ENCODE assay signal across 11 mouse cellular contexts in genomic region chr5:113043531-113043930, GRCm38 (mm10). TPM values are rescaled to one million over a fixed set of nuclear protein-coding genes. Genes with fewer than 3 reads are reported as not detected.
DNase-seq lines count a peak whose midpoint lies in the region; ATAC-seq and TF ChIP-seq lines count a peak whose summit lies in the region.
"Had no signal": no experiment of that assay in that cellular context is flagged by ENCODE, and none has a peak within 500 bp of the region (broad histone marks: within the 10 kb centered on the region; RNA-seq: fewer than 3 reads in every experiment).

No protein-coding gene starts in this region.

- no peak for ATAC-seq in forebrain, embryonic 15.5 days (replicated peaks)
- no peak for ATAC-seq in forebrain, embryonic 16.5 days
- ATAC-seq in forebrain, embryonic 11.5 days (replicated peaks; ENCODE audit: low FRiP score), result no peak

- H3K9me3 ChIP-seq in forebrain, embryonic 15.5 days, result no peaks in the 10 kb centered on the region
- H3K9me3 ChIP-seq in forebrain, embryonic 16.5 days (ENCODE audit: control insufficient read depth, low read length), result no peaks in the 10 kb centered on the region
- H3K9me3 ChIP-seq in forebrain, embryonic 11.5 days (ENCODE audit: control insufficient read depth, low read length), result no peaks in the 10 kb centered on the region

- no peak for TF ChIP-seq CTCF in left cerebral cortex, adult 2 months (IDR thresholded peaks at IDR 0.05)

- H3K4me2 ChIP-seq in forebrain, embryonic 15.5 days (replicated peaks), result no peak overlapping the region
- no peak overlapping the region for H3K4me2 ChIP-seq in forebrain, embryonic 16.5 days (ENCODE audit: low read length)
- H3K4me2 ChIP-seq in forebrain, embryonic 11.5 days (ENCODE audit: low read depth, low read length, severe bottlenecking), result no peak overlapping the region

- no peak overlapping the region for H3K9ac ChIP-seq in forebrain, embryonic 15.5 days (replicated peaks)
- H3K9ac ChIP-seq in forebrain, embryonic 16.5 days (replicated peaks; ENCODE audit: low read depth, low read length), result no peak overlapping the region
- no peak overlapping the region for H3K9ac ChIP-seq in forebrain, embryonic 11.5 days (ENCODE audit: low read length)

- no peaks in the 10 kb centered on the region for H3K36me3 ChIP-seq in forebrain, embryonic 15.5 days
- no peaks in the 10 kb centered on the region for H3K36me3 ChIP-seq in forebrain, embryonic 16.5 days (ENCODE audit: control insufficient read depth, insufficient read depth)
- no peaks in the 10 kb centered on the region for H3K36me3 ChIP-seq in forebrain, embryonic 11.5 days (ENCODE audit: control insufficient read depth, insufficient read depth, low read length)

- H3K4me1 ChIP-seq in forebrain, embryonic 15.5 days, result peaks cover 42% of the 10 kb centered on the region
- H3K4me1 ChIP-seq in forebrain, embryonic 16.5 days (replicated peaks; ENCODE audit: control insufficient read depth, insufficient read depth, low read length), result peaks cover 29% of the 10 kb centered on the region
- peaks cover 16% of the 10 kb centered on the region for H3K4me1 ChIP-seq in brown adipose tissue, adult 24 weeks (ENCODE audit: control insufficient read depth, insufficient read depth, insufficient read length, low read length)
- peaks cover 3% of the 10 kb centered on the region; the same call in 1 of the 2 replicates for H3K4me1 ChIP-seq in forebrain, embryonic 11.5 days (replicated peaks; ENCODE audit: control insufficient read depth, insufficient read depth, low read length)

- intact Hi-C loops in gastrocnemius, postnatal 36 days (cut with DNase I), result no loop called here
- intact Hi-C loops in left cerebral cortex, adult 2 months (cut with DNase I), result no loop called here

- H3K4me3 ChIP-seq in forebrain, embryonic 15.5 days, result no peak overlapping the region
- H3K4me3 ChIP-seq in forebrain, embryonic 16.5 days (replicated peaks; ENCODE audit: low read length), result no peak overlapping the region
- H3K4me3 ChIP-seq in brown adipose tissue, adult 24 weeks (ENCODE audit: insufficient read depth, low read depth, low read length), result no peak overlapping the region; the same call in 1 of the 2 replicates
- no peak overlapping the region for H3K4me3 ChIP-seq in left cerebral cortex, adult 2 months
- no peak overlapping the region for H3K4me3 ChIP-seq in forebrain, embryonic 11.5 days (ENCODE audit: low read depth, low read length)
- H3K4me3 ChIP-seq: erythroblast, embryonic 14.5 days had no signal

- 56% methylated on average over 8 of the region's 8 CpGs for WGBS in forebrain, embryonic 15.5 days
- 47% methylated on average over 8 of the region's 8 CpGs for WGBS in forebrain, embryonic 16.5 days
- 88% methylated on average over 8 of the region's 8 CpGs for WGBS in forebrain, embryonic 11.5 days

- peak overlapping the region; percentile 14; the same call in 1 of the 2 replicates for H3K27ac ChIP-seq in forebrain, embryonic 15.5 days (replicated peaks)
- no peak overlapping the region for H3K27ac ChIP-seq in forebrain, embryonic 16.5 days (ENCODE audit: low read length)
- H3K27ac ChIP-seq in brown adipose tissue, adult 24 weeks (replicated peaks; ENCODE audit: low read depth, low read length), result 0 out of 2 replicates have a peak overlapping the region, but pooled peaks have one; percentile 18
- peak overlapping the region; percentile 69 for H3K27ac ChIP-seq in left cerebral cortex, adult 2 months
- H3K27ac ChIP-seq in forebrain, embryonic 11.5 days (ENCODE audit: low read depth, low read length), result no peak overlapping the region
- H3K27ac ChIP-seq: macrophage had no signal

- H3K27me3 ChIP-seq in forebrain, embryonic 15.5 days, result no peaks in the 10 kb centered on the region
- H3K27me3 ChIP-seq in forebrain, embryonic 16.5 days (replicated peaks; ENCODE audit: control insufficient read depth, insufficient read depth, low read length), result no peaks in the 10 kb centered on the region
- H3K27me3 ChIP-seq in forebrain, embryonic 11.5 days (ENCODE audit: control insufficient read depth, insufficient read depth, low read length), result no peaks in the 10 kb centered on the region

- peak; percentile 26 to 31 for DNase-seq in gastrocnemius, postnatal 36 days
- peak; percentile 49 to 63 for DNase-seq in left cerebral cortex, adult 2 months (ENCODE audit: extremely low spot score in 1 of 2, low spot score in 2 of 2)
- DNase-seq in thymus, postnatal 0 days (ENCODE audit: low spot score), result no peak
- no peak for DNase-seq in c-Kit-positive CD71-positive TER-119-positive erythroid progenitor cells, embryonic 14.5 days (ENCODE audit: low spot score)
- no peak for DNase-seq in forebrain, embryonic 11.5 days (ENCODE audit: low spot score)

RNA-seq across cellular contexts. Expression of gene Crybb2, which starts 26.4 kb away (rescaled TPM):
- not detected in 2 replicates for polyA plus RNA-seq in forebrain, embryonic 15.5 days (2015; fragmentation: Nextera tagmentation; extraction: Ambion mirVana)
- not detected in 2 replicates for polyA plus RNA-seq in forebrain, embryonic 16.5 days (2015; fragmentation: Nextera tagmentation; extraction: Ambion mirVana)
- not detected in 2 replicates for polyA plus RNA-seq in brown adipose tissue, adult 24 weeks (2012; ENCODE audit: insufficient read depth, insufficient read length, missing spikeins)
- total RNA-seq in gastrocnemius, postnatal 36 days (2021), result not detected
- total RNA-seq in left cerebral cortex, adult 2 months (2021), result not detected
- 0.26 and 0.80 TPM in 2 replicates for polyA plus RNA-seq in thymus, postnatal 0 days (2015; fragmentation: Nextera tagmentation; extraction: Ambion mirVana)
- not detected in 2 replicates for polyA plus RNA-seq in forebrain, embryonic 11.5 days (2014; fragmentation: Nextera tagmentation; extraction: Ambion mirVana)
- polyA plus RNA-seq: erythroblast, embryonic 14.5 days; macrophage; spleen, adult 2 months had no signal

RNA-seq across cellular contexts. Expression of gene Grk3, which starts 27.9 kb away (rescaled TPM):
- 15.4 and 16.5 TPM in 2 replicates for polyA plus RNA-seq in forebrain, embryonic 15.5 days (2015; fragmentation: Nextera tagmentation; extraction: Ambion mirVana)
- polyA plus RNA-seq in forebrain, embryonic 16.5 days (2015; fragmentation: Nextera tagmentation; extraction: Ambion mirVana), result 16.3 and 25.1 TPM in 2 replicates
- 35.9 and 40.2 TPM in 2 replicates for polyA plus RNA-seq in brown adipose tissue, adult 24 weeks (2012; ENCODE audit: insufficient read depth, insufficient read length, missing spikeins)
- total RNA-seq in gastrocnemius, postnatal 36 days (2021), result 1 to 10 TPM; 4.9 to 6.1 TPM
- 10 to 100 TPM; 83.4 to 87.5 TPM for total RNA-seq in left cerebral cortex, adult 2 months (2021)
- polyA plus RNA-seq in thymus, postnatal 0 days (2015; fragmentation: Nextera tagmentation; extraction: Ambion mirVana), result 2.9 and 4.2 TPM in 2 replicates
- polyA plus RNA-seq in forebrain, embryonic 11.5 days (2014; fragmentation: Nextera tagmentation; extraction: Ambion mirVana), result 6.7 and 7.1 TPM in 2 replicates

RNA-seq across cellular contexts. Expression of gene Crybb3, which starts 37.9 kb away (rescaled TPM):
- 0.73 and 0.80 TPM in 2 replicates for polyA plus RNA-seq in forebrain, embryonic 15.5 days (2015; fragmentation: Nextera tagmentation; extraction: Ambion mirVana)
- 0.56 and 0.94 TPM in 2 replicates for polyA plus RNA-seq in forebrain, embryonic 16.5 days (2015; fragmentation: Nextera tagmentation; extraction: Ambion mirVana)
- polyA plus RNA-seq in brown adipose tissue, adult 24 weeks (2012; ENCODE audit: insufficient read depth, insufficient read length, missing spikeins), result not detected in 2 replicates
- total RNA-seq in gastrocnemius, postnatal 36 days (2021), result under 1 TPM; 0.54 to 0.66 TPM
- 1 to 10 TPM; 1.3 to 1.7 TPM for total RNA-seq in left cerebral cortex, adult 2 months (2021)
- polyA plus RNA-seq in thymus, postnatal 0 days (2015; fragmentation: Nextera tagmentation; extraction: Ambion mirVana), result 1.0 and 1.2 TPM in 2 replicates
- 0.76 TPM in 2 replicates for polyA plus RNA-seq in forebrain, embryonic 11.5 days (2014; fragmentation: Nextera tagmentation; extraction: Ambion mirVana)
- polyA plus RNA-seq: erythroblast, embryonic 14.5 days; macrophage had no signal

Comparison
In these comparisons a context has a peak if more than half of its experiments do, and no peak if none do; other contexts are left out.
1. H3K27ac ChIP-seq: peak in forebrain, embryonic 15.5 days (single experiment), brown adipose tissue, adult 24 weeks (single experiment) and left cerebral cortex, adult 2 months (single experiment); none in forebrain, embryonic 16.5 days (single experiment) and forebrain, embryonic 11.5 days (single experiment).
2. DNase-seq: peak in gastrocnemius, postnatal 36 days (2 of 2) and left cerebral cortex, adult 2 months (2 of 2); none in thymus, postnatal 0 days (single experiment), c-Kit-positive CD71-positive TER-119-positive erythroid progenitor cells, embryonic 14.5 days (single experiment) and forebrain, embryonic 11.5 days (single experiment).